Mouse (Mus musculus) ES-E14 (cell line): Measurements from ENCODE around the gene Clint1.

Experiments used
- CHD2 ChIP-seq: IDR thresholded peaks from 2 replicates; pipeline ENCODE4 v1.6.1; 2014; ENCODE audit warnings: mild to moderate bottlenecking, low read depth, low read length, inconsistent platforms
- HCFC1 ChIP-seq: IDR thresholded peaks from 2 replicates; pipeline ENCODE4 v1.6.1; 2012; ENCODE audit warnings: low read length, inconsistent platforms, borderline replicate concordance; ENCODE audit not compliant: insufficient read depth
- MAFK ChIP-seq: IDR thresholded peaks from 2 replicates; pipeline ENCODE4 v1.6.1; 2014; ENCODE audit warnings: mild to moderate bottlenecking, low read depth, low read length, inconsistent platforms; ENCODE audit not compliant: insufficient read depth
- ZC3H11A ChIP-seq: IDR thresholded peaks from 2 replicates; pipeline ENCODE4 v1.6.1; 2012; ENCODE audit warnings: low read depth, mild to moderate bottlenecking, inconsistent platforms, low read length, borderline replicate concordance

DNA sequence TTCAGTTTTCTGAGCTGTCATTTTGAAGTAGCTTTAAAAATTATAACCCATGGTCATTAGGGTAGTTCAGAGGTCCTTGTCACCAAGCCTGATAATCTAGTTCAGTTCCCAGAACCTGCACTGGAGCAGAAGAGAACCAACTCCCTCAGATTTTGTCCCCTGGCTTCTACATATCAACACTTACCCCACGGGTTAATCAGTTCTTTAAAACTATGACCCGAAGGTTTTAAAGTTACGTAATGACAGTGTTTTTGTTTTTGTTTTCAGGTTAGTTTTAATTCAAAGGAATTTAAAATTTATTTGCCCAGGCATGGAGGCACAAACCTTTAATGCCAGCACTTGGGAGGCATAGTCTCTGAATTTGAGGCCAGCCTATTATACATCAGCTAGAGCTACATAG is 12.6 kb downstream of the Clint1 start:
- TF ChIP-seq MAFK (no peak), CHD2 (no peak), HCFC1 (no peak), ZC3H11A (no peak)
